Mouse (Mus musculus): ENCODE results near the gene Frmpd1.

Frmpd1 gene

GRCm38 (mm10) chr4:45331139-45331538, 146.5 kb downstream of the Frmpd1 start:
- Histone ChIP-seq H3K27me3 (ENCODE audit: control insufficient read depth, insufficient read depth, low read length, poor library complexity, severe bottlenecking) (no peaks in the 10 kb centered on the region), H3K36me3 (ENCODE audit: control insufficient read depth, insufficient read depth, low read length, poor library complexity, severe bottlenecking) (no peaks in the 10 kb centered on the region)
- DNase-seq (ENCODE audit: low read depth, low spot score): no peak

DNA sequence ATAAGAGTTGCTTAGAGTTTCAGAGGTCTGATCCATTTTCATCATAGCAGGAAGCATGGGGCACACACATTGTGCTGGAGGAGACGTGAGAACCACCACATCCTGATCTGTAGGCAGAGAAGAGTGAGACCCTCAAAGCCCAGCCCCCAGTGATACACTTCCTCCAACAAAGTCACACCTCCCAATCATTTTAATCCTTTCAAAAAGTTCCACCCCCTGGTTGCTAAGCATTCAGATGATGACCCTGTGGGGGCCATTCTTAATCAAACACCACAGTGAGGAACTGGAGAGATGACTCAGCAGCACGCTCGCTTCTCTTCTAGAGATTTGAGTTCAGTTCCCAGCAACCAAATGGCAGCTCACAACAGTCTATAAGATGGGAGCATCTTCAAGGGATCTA, 147.8 kb downstream of the Frmpd1 start:
- H3K27me3 ChIP-seq (ENCODE audit: control insufficient read depth, insufficient read depth, low read length, poor library complexity, severe bottlenecking): no peaks in the 10 kb centered on the region
- no peaks in the 10 kb centered on the region for H3K36me3 ChIP-seq (ENCODE audit: control insufficient read depth, insufficient read depth, low read length, poor library complexity, severe bottlenecking)
- no peak for DNase-seq (ENCODE audit: low read depth, low spot score)

Data from splenic B cell, adult 2 months (primary cell).